Mouse (Mus musculus) ES-E14 (cell line): ENCODE data around the gene Map2k7.

ENCODE experiments used
- CHD2 ChIP-seq: IDR thresholded peaks from 2 replicates; pipeline ENCODE4 v1.6.1; 2014; ENCODE audit warnings: mild to moderate bottlenecking, low read depth, low read length, inconsistent platforms
- HCFC1 ChIP-seq: IDR thresholded peaks from 2 replicates; pipeline ENCODE4 v1.6.1; 2012; ENCODE audit warnings: low read length, inconsistent platforms, borderline replicate concordance; ENCODE audit not compliant: insufficient read depth
- MAFK ChIP-seq: IDR thresholded peaks from 2 replicates; pipeline ENCODE4 v1.6.1; 2014; ENCODE audit warnings: mild to moderate bottlenecking, low read depth, low read length, inconsistent platforms; ENCODE audit not compliant: insufficient read depth
- ZC3H11A ChIP-seq: IDR thresholded peaks from 2 replicates; pipeline ENCODE4 v1.6.1; 2012; ENCODE audit warnings: low read depth, mild to moderate bottlenecking, inconsistent platforms, low read length, borderline replicate concordance
- ZNF384 ChIP-seq: IDR thresholded peaks from 2 replicates; pipeline ENCODE4 v1.6.1; 2012; ENCODE audit warnings: low read depth, low read length, inconsistent platforms

GRCm38 (mm10) chr8:4219617-4220016, 18.9 kb upstream of the Map2k7 start:
- no peak for TF ChIP-seq MAFK
- TF ChIP-seq CHD2 = no peak
- TF ChIP-seq ZNF384 = no peak
- no peak for TF ChIP-seq ZC3H11A
- TF ChIP-seq HCFC1 = no peak
